Mouse (Mus musculus) brain, adult 2 months (tissue): ENCODE data around the gene Ttc8.
A peak's percentile ranks its signal among the peaks of the same experiment; 100 is the strongest.

ENCODE experiments used
- DNase-seq: peaks from one replicate; pipeline ENCODE4 v3.0.0; 2011; ENCODE audit warnings: low read depth, low spot score

The Ttc8 gene

GRCm38 (mm10) chr12:99028665-99029064 lies 108.3 kb downstream of the Ttc8 start:
- peak; percentile 79 for DNase-seq

- no peak for DNase-seq
Observed at GRCm38 (mm10) chr12:99030022-99030421, 109.6 kb downstream of the Ttc8 start.
